Comparison of ENCODE assay signal across 12 mouse cellular contexts in genomic region chr13:95032127-95032831, GRCm38 (mm10). TPM values are rescaled to one million over a fixed set of nuclear protein-coding genes. Genes with fewer than 3 reads are reported as not detected.
DNase-seq lines count a peak whose midpoint lies in the region; ATAC-seq and TF ChIP-seq lines count a peak whose summit lies in the region.
"Had no signal": no experiment of that assay in that cellular context is flagged by ENCODE, and none has a peak within 500 bp of the region (broad histone marks: within the 10 kb centered on the region; RNA-seq: fewer than 3 reads in every experiment).

No protein-coding gene starts in this region.

- TF ChIP-seq CTCF in kidney, postnatal 0 days (IDR thresholded peaks at IDR 0.05; ENCODE audit: low read depth): no peak
- no peak for TF ChIP-seq CTCF in brain, embryonic 14.5 days (IDR thresholded peaks at IDR 0.05; ENCODE audit: borderline replicate concordance, extremely low read depth, insufficient read depth, insufficient read length)

- H3K27ac ChIP-seq in forebrain, embryonic 16.5 days (ENCODE audit: low read length): no peak overlapping the region
- H3K27ac ChIP-seq in forebrain, embryonic 12.5 days: no peak overlapping the region
- H3K27ac ChIP-seq in kidney, postnatal 0 days: 0 out of 2 replicates have a peak overlapping the region, but pooled peaks have one; percentile 2
- no peak overlapping the region for H3K27ac ChIP-seq in midbrain, embryonic 11.5 days (ENCODE audit: low read depth, low read length)
- H3K27ac ChIP-seq: limb, embryonic 12.5 days; lung, embryonic 15.5 days had no signal

- H3K9ac ChIP-seq in forebrain, embryonic 16.5 days (replicated peaks; ENCODE audit: low read depth, low read length): no peak overlapping the region
- H3K9ac ChIP-seq in forebrain, embryonic 12.5 days: no peak overlapping the region
- H3K9ac ChIP-seq in kidney, postnatal 0 days (ENCODE audit: low read depth, low read length): no peak overlapping the region
- H3K9ac ChIP-seq in midbrain, embryonic 11.5 days (ENCODE audit: low read length): no peak overlapping the region
- H3K9ac ChIP-seq: limb, embryonic 12.5 days; lung, embryonic 15.5 days had no signal

- H3K27me3 ChIP-seq in forebrain, embryonic 16.5 days (replicated peaks; ENCODE audit: control insufficient read depth, insufficient read depth, low read length): no peaks in the 10 kb centered on the region
- no peaks in the 10 kb centered on the region for H3K27me3 ChIP-seq in forebrain, embryonic 12.5 days
- H3K27me3 ChIP-seq in kidney, postnatal 0 days (ENCODE audit: insufficient read depth, low read length): no peaks in the 10 kb centered on the region
- no peaks in the 10 kb centered on the region for H3K27me3 ChIP-seq in midbrain, embryonic 11.5 days (ENCODE audit: control insufficient read depth, insufficient read depth, low read length)
- H3K27me3 ChIP-seq: limb, embryonic 12.5 days; lung, embryonic 15.5 days had no signal

- DNase-seq in kidney, postnatal 0 days (ENCODE audit: low spot score): no peak
- no peak for DNase-seq in kidney, postnatal 10 days
- DNase-seq in brain, embryonic 14.5 days (ENCODE audit: low read depth): peak; percentile 50
- DNase-seq in midbrain, embryonic 11.5 days (ENCODE audit: low spot score, missing footprints): peak; percentile 83
- no peak for DNase-seq in adrenal gland, postnatal 14 days
- DNase-seq: adrenal gland, adult 2 months; thymus, postnatal 36 days had no signal

- no peaks in the 10 kb centered on the region for H3K9me3 ChIP-seq in forebrain, embryonic 16.5 days (ENCODE audit: control insufficient read depth, low read length)
- no peaks in the 10 kb centered on the region for H3K9me3 ChIP-seq in forebrain, embryonic 12.5 days
- no peaks in the 10 kb centered on the region for H3K9me3 ChIP-seq in kidney, postnatal 0 days (replicated peaks; ENCODE audit: low read length)
- no peaks in the 10 kb centered on the region for H3K9me3 ChIP-seq in midbrain, embryonic 11.5 days (ENCODE audit: control insufficient read depth, low read length)
- H3K9me3 ChIP-seq: limb, embryonic 12.5 days; lung, embryonic 15.5 days had no signal

- no peak overlapping the region for H3K4me2 ChIP-seq in forebrain, embryonic 16.5 days (ENCODE audit: low read length)
- H3K4me2 ChIP-seq in forebrain, embryonic 12.5 days: no peak overlapping the region
- H3K4me2 ChIP-seq in kidney, postnatal 0 days (ENCODE audit: low read length): no peak overlapping the region
- no peak overlapping the region for H3K4me2 ChIP-seq in midbrain, embryonic 11.5 days
- H3K4me2 ChIP-seq: limb, embryonic 12.5 days; lung, embryonic 15.5 days had no signal

- H3K4me3 ChIP-seq in forebrain, embryonic 16.5 days (replicated peaks; ENCODE audit: low read length): no peak overlapping the region
- H3K4me3 ChIP-seq in forebrain, embryonic 12.5 days (replicated peaks): no peak overlapping the region
- no peak overlapping the region for H3K4me3 ChIP-seq in kidney, postnatal 0 days (replicated peaks; ENCODE audit: low read depth, low read length)
- H3K4me3 ChIP-seq in midbrain, embryonic 11.5 days (ENCODE audit: low read depth, low read length): no peak overlapping the region
- H3K4me3 ChIP-seq: limb, embryonic 12.5 days; lung, embryonic 15.5 days had no signal

- 67% methylated on average over 17 of the region's 17 CpGs for WGBS in forebrain, embryonic 16.5 days
- WGBS in forebrain, embryonic 12.5 days: 70% methylated on average over 17 of the region's 17 CpGs
- 44% methylated on average over 17 of the region's 17 CpGs for WGBS in kidney, postnatal 0 days
- 78% methylated on average over 17 of the region's 17 CpGs for WGBS in midbrain, embryonic 11.5 days

- peaks cover 3% of the 10 kb centered on the region; the same call in 1 of the 2 replicates for H3K36me3 ChIP-seq in forebrain, embryonic 16.5 days (ENCODE audit: control insufficient read depth, insufficient read depth)
- H3K36me3 ChIP-seq in forebrain, embryonic 12.5 days (replicated peaks): peaks cover 10% of the 10 kb centered on the region
- H3K36me3 ChIP-seq in kidney, postnatal 0 days (ENCODE audit: insufficient read depth, low read length): no peaks in the 10 kb centered on the region
- H3K36me3 ChIP-seq in midbrain, embryonic 11.5 days (ENCODE audit: control insufficient read depth, insufficient read depth, low read length): no peaks in the 10 kb centered on the region
- H3K36me3 ChIP-seq: lung, embryonic 15.5 days had no signal

- TF ChIP-seq POLR2A in brain, embryonic 14.5 days (IDR thresholded peaks at IDR 0.05; ENCODE audit: borderline replicate concordance, extremely low read depth, insufficient read depth, insufficient read length, poor library complexity, severe bottlenecking): no peak

- no peaks in the 10 kb centered on the region for H3K4me1 ChIP-seq in forebrain, embryonic 16.5 days (replicated peaks; ENCODE audit: control insufficient read depth, insufficient read depth, low read length)
- H3K4me1 ChIP-seq in forebrain, embryonic 12.5 days: 0 out of 2 replicates have a peak, but pooled peaks cover 3% of the 10 kb centered on the region
- H3K4me1 ChIP-seq in kidney, postnatal 0 days (replicated peaks; ENCODE audit: insufficient read depth, low read length): no peaks in the 10 kb centered on the region
- no peaks in the 10 kb centered on the region for H3K4me1 ChIP-seq in midbrain, embryonic 11.5 days (ENCODE audit: control insufficient read depth, insufficient read depth, low read length)
- H3K4me1 ChIP-seq: lung, embryonic 15.5 days had no signal

- peak; percentile 35; the same call in 1 of the 2 replicates for ATAC-seq in forebrain, embryonic 16.5 days
- ATAC-seq in forebrain, embryonic 12.5 days (ENCODE audit: low FRiP score): no peak
- no peak for ATAC-seq in kidney, postnatal 0 days (replicated peaks; ENCODE audit: low FRiP score, low read depth)
- ATAC-seq in midbrain, embryonic 11.5 days (ENCODE audit: low FRiP score): no peak
- no peak for ATAC-seq in megakaryocyte progenitor cell, adult 5-6 weeks (replicated peaks; ENCODE audit: poor library complexity)

RNA-seq across cellular contexts. Expression of gene Wdr41, which starts 56.1 kb away (rescaled TPM):
- 27.4 and 28.2 TPM in 2 replicates for polyA plus RNA-seq in forebrain, embryonic 16.5 days (2015; fragmentation: Nextera tagmentation; extraction: Ambion mirVana)
- polyA plus RNA-seq in forebrain, embryonic 12.5 days (2016; fragmentation: Nextera tagmentation; extraction: Ambion mirVana): 23.5 and 24.0 TPM in 2 replicates
- 20.3 and 20.8 TPM in 2 replicates for polyA plus RNA-seq in kidney, postnatal 0 days (2015; fragmentation: Nextera tagmentation; extraction: Ambion mirVana)
- polyA plus RNA-seq in brain, embryonic 14.5 days (2012; rRNA removed): 19.4 and 22.9 TPM in 2 replicates
- polyA plus RNA-seq in midbrain, embryonic 11.5 days (2014; fragmentation: Nextera tagmentation; extraction: Ambion mirVana): 23.7 and 24.6 TPM in 2 replicates
- 17.2 and 19.5 TPM in 2 replicates for total RNA-seq in adrenal gland, postnatal 14 days (2021)
- 27.7 and 29.0 TPM in 2 replicates for total RNA-seq in megakaryocyte progenitor cell, adult 5-6 weeks (2015)
- 19.1 and 19.4 TPM in 2 replicates for total RNA-seq in megakaryocyte progenitor cell, adult 5-6 weeks (2017)

Comparison
In these comparisons a context has a peak if more than half of its experiments do, and no peak if none do; other contexts are left out.
1. DNase-seq: peak in brain, embryonic 14.5 days (single experiment) and midbrain, embryonic 11.5 days (single experiment); none in kidney, postnatal 0 days (single experiment), kidney, postnatal 10 days (single experiment) and adrenal gland, postnatal 14 days (single experiment).